Mouse (Mus musculus): ENCODE data around the gene Rdh16f1. TPM values are rescaled to one million over a fixed set of nuclear protein-coding genes. Genes with fewer than 3 reads are reported as not detected.
"Not testable (repeated sequence)": the region's sequence is repeated elsewhere in the genome, so short reads cannot be mapped to it uniquely, and the experiment has no call there.

Rdh16f1 gene
- polyA plus RNA-seq, 2 experiments = 0.03 to 0.11 TPM

DNA sequence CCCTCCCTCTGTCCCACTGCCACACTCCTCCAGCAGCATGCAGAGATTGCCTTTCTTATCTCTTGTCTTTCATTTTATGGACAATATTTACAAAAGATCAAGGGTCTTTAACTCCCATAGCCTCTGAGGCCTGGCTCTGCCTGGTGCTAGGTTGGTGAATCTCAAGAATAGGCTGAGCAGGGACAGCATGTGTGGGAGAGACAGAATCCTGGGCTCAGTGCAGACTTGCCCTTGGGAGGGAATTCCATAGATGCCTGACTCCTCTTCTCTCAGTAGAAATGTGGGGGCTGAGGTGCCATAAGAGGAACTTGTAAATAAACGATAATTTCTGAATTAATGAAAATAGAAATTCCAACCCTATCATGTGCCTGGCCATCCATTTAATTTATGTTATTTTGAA lies 7.0 kb downstream of the Rdh16f1 start:
- Histone ChIP-seq H3K27me3 (ENCODE audit: control insufficient read depth, insufficient read depth, low read length) (no peaks in the 10 kb centered on the region), H3K36me3 (replicated peaks; ENCODE audit: control insufficient read depth, insufficient read depth, low read depth) (no peaks in the 10 kb centered on the region), H3K27ac (no peak overlapping the region), H3K9me3 (ENCODE audit: control insufficient read depth, low read length) (no peaks in the 10 kb centered on the region), H3K4me3 (ENCODE audit: insufficient read depth in 1 of 2, low read depth in 2 of 2, low read length in 2 of 2) (no peak overlapping the region), H3K9ac (replicated peaks) (no peak overlapping the region), H3K4me2 (ENCODE audit: low read depth) (no peak overlapping the region), H3K4me1 (replicated peaks; ENCODE audit: control insufficient read depth in 2 of 2, insufficient read depth in 2 of 2, low read length in 1 of 2) (peaks cover 0 to 3% of the 10 kb centered on the region in 2 experiments; a peak in 2 of 4 replicates)
- WGBS (ENCODE audit: insufficient replicate concordance) = 63% methylated on average over 1 of the region's 1 CpGs
- no peak for DNase-seq (ENCODE audit: low read depth in 3 of 3, low spot score in 3 of 3)
- TF ChIP-seq CTCF (IDR thresholded peaks at IDR 0.05; ENCODE audit: low read depth) = no peak
- TF ChIP-seq EP300 (IDR thresholded peaks at IDR 0.05; ENCODE audit: low read depth) = no peak
- ATAC-seq (ENCODE audit: insufficient read depth) = no peak

DNA sequence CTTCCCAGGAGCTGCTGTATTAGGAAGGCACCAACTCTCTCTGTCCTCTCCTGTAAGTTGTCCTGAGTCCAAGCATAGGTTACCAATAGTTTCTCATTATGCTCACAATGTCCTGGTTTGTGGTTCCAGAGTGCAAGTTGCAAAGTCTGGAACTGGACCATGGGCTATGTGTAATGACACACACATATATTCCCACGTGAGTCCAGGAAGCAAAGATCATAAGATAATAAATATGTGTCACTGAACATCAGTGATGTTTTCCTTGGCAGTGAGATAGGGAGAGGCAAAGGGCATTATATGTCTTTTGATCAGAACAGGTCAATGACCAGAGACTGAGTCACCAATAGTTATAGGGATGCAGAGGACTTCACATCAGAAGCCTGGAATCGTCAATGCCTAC lies 16.4 kb downstream of the Rdh16f1 start, which contains the start of gene Rdh9:
Rdh9 (plus strand) TSS at position 376 of the 400 bp plus-strand sequence.
- 38% methylated on average over 2 of the region's 2 CpGs for WGBS (ENCODE audit: insufficient replicate concordance)
- Histone ChIP-seq H3K9ac (replicated peaks) (no peak within 1 kb of the TSS), H3K4me2 (ENCODE audit: low read depth) (no peak within 1 kb of the TSS), H3K27ac (no peak within 1 kb of the TSS), H3K36me3 (replicated peaks; ENCODE audit: control insufficient read depth, insufficient read depth, low read depth) (no peaks in the 10 kb centered on the region), H3K9me3 (ENCODE audit: control insufficient read depth, low read length) (no peaks in the 10 kb centered on the region), H3K4me1 (replicated peaks; ENCODE audit: control insufficient read depth in 2 of 2, insufficient read depth in 2 of 2, low read length in 1 of 2) (no peaks in the 10 kb centered on the region), H3K4me3 (ENCODE audit: insufficient read depth in 1 of 2, low read depth in 2 of 2, low read length in 2 of 2) (no peak within 1 kb of the TSS), H3K27me3 (ENCODE audit: control insufficient read depth, insufficient read depth, low read length) (no peaks in the 10 kb centered on the region)
- TF ChIP-seq EP300 (IDR thresholded peaks at IDR 0.05; ENCODE audit: low read depth) = no peak
- TF ChIP-seq CTCF (IDR thresholded peaks at IDR 0.05; ENCODE audit: low read depth) = no peak
- ATAC-seq (ENCODE audit: insufficient read depth) (no peak), DNase-seq (ENCODE audit: low read depth in 3 of 3, low spot score in 3 of 3) (no peak)

DNA sequence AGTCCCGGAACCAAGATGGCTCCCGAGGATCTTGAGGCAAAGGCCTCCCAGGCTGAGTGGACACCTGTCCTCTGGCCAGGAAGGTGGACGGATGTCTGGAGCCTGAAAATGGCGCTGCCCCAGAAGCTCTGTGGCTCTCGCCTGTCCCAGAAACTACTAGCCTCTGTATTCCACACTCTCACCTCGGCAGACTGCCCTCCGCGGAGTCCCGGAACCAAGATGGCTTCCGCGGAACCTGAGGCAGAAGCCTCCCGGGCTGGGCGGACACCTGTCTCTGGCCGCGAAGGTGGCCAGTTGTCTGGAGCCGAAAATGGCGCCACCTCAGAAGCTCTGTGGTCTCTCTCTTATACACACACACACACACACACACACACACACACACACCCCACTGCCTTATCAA lies 22.7 kb downstream of the Rdh16f1 start:
- H3K36me3 ChIP-seq (replicated peaks; ENCODE audit: control insufficient read depth, insufficient read depth, low read depth); ATAC-seq (ENCODE audit: insufficient read depth); H3K4me2 ChIP-seq (ENCODE audit: low read depth); H3K9me3 ChIP-seq (ENCODE audit: control insufficient read depth, low read length); H3K4me3 ChIP-seq (ENCODE audit: insufficient read depth in 1 of 2, low read depth in 2 of 2, low read length in 2 of 2); H3K9ac ChIP-seq (replicated peaks); H3K27ac ChIP-seq; H3K27me3 ChIP-seq (ENCODE audit: control insufficient read depth, insufficient read depth, low read length); DNase-seq (ENCODE audit: low read depth in 3 of 3, low spot score in 3 of 3); H3K4me1 ChIP-seq (replicated peaks; ENCODE audit: control insufficient read depth in 2 of 2, insufficient read depth in 2 of 2, low read length in 1 of 2): not testable (repeated sequence)
- 81% methylated on average over 17 of the region's 17 CpGs for WGBS (ENCODE audit: insufficient replicate concordance)

DNA sequence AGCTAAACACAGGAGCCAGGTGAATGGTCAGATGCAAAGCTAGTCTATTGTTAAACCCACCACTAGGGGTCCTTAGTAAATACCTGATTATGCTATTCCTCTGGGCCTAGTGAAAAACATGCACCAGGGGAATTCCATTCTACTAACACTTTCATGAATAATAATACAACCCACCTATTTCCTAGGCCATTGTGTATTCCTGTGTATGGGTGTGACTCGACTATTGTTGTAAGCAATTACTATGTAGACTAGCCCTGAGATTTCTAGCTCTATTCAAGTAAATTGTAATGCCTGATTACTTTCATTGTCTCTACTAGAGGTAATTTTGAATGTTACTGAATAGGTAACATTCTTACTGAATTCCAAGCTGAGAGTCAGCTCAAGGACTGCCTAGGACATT lies 25.8 kb downstream of the Rdh16f1 start:
- not testable (repeated sequence) for H3K27me3 ChIP-seq (ENCODE audit: control insufficient read depth, insufficient read depth, low read length); H3K36me3 ChIP-seq (replicated peaks; ENCODE audit: control insufficient read depth, insufficient read depth, low read depth); H3K9me3 ChIP-seq (ENCODE audit: control insufficient read depth, low read length); ATAC-seq (ENCODE audit: insufficient read depth); H3K4me3 ChIP-seq (ENCODE audit: insufficient read depth in 1 of 2, low read depth in 2 of 2, low read length in 2 of 2); H3K4me2 ChIP-seq (ENCODE audit: low read depth); H3K4me1 ChIP-seq (replicated peaks; ENCODE audit: control insufficient read depth in 2 of 2, insufficient read depth in 2 of 2, low read length in 1 of 2); H3K27ac ChIP-seq; DNase-seq (ENCODE audit: low read depth in 3 of 3, low spot score in 3 of 3); H3K9ac ChIP-seq (replicated peaks)
- WGBS (ENCODE audit: insufficient replicate concordance) = 48% methylated on average over 1 of the region's 1 CpGs

DNA sequence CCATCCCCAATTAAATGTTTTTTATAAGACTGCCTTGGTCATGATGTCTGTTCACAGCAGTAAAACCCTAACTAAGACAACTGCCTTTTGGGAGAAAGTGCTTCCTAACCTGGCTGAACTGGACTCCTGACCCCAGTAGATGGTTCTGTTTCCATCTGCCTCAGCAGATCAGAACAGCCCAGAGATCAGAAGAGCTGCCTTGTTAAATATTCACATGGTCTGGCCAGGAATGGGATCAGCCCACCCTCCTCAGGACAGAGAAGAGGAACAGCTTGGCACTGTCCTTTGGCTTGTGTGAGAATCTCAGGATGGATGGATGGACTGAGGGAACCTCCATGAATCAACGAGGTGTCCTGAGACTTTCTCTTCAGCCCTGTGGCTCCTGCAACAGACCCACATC lies 39.7 kb downstream of the Rdh16f1 start:
- no peak overlapping the region for H3K4me2 ChIP-seq (ENCODE audit: low read depth)
- no peak for TF ChIP-seq CTCF (IDR thresholded peaks at IDR 0.05; ENCODE audit: low read depth)
- TF ChIP-seq EP300 (IDR thresholded peaks at IDR 0.05; ENCODE audit: low read depth) = no peak
- no peak for ATAC-seq (ENCODE audit: insufficient read depth)
- H3K4me1 ChIP-seq (replicated peaks; ENCODE audit: control insufficient read depth in 2 of 2, insufficient read depth in 2 of 2, low read length in 1 of 2) = no peaks in the 10 kb centered on the region
- no peaks in the 10 kb centered on the region for H3K36me3 ChIP-seq (replicated peaks; ENCODE audit: control insufficient read depth, insufficient read depth, low read depth)
- no peaks in the 10 kb centered on the region; the same call in 1 of the 2 replicates for H3K9me3 ChIP-seq (ENCODE audit: control insufficient read depth, low read length)
- no peak for DNase-seq (ENCODE audit: low read depth in 3 of 3, low spot score in 3 of 3)
- no peak overlapping the region for H3K4me3 ChIP-seq (ENCODE audit: insufficient read depth in 1 of 2, low read depth in 2 of 2, low read length in 2 of 2)
- no peaks in the 10 kb centered on the region for H3K27me3 ChIP-seq (ENCODE audit: control insufficient read depth, insufficient read depth, low read length)
- no peak overlapping the region for H3K27ac ChIP-seq
- WGBS (ENCODE audit: insufficient replicate concordance) = 38% methylated on average over 1 of the region's 1 CpGs
- H3K9ac ChIP-seq (replicated peaks) = no peak overlapping the region

DNA sequence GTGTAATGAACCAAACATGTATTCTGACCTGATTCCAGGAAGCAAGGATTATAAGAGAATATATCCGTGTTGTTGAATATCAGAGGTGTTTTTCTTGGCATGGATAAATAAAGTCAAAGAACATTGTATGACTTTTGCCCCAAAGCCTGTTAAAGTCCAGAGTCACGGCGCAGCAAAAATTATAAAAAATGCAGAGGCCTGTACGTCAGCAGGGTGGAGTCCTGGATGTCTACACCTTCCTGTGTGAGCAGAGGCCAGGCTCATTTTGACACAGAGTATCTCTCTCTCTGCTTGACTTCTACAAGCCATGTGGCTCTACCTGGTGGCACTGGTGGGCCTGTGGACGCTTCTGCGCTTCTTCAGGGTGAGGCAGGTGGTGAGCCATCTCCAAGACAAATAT lies 41.3 kb downstream of the Rdh16f1 start, which contains the start of gene Rdh16:
Rdh16 (plus strand) TSS at position 262 of the 400 bp plus-strand sequence.
- no peak within 1 kb of the TSS for H3K4me2 ChIP-seq (ENCODE audit: low read depth)
- DNase-seq (ENCODE audit: low read depth in 3 of 3, low spot score in 3 of 3) (no peak), ATAC-seq (ENCODE audit: insufficient read depth) (no peak)
- H3K36me3 ChIP-seq (replicated peaks; ENCODE audit: control insufficient read depth, insufficient read depth, low read depth) = no peaks in the 10 kb centered on the region
- TF ChIP-seq CTCF (IDR thresholded peaks at IDR 0.05; ENCODE audit: low read depth) (no peak), EP300 (IDR thresholded peaks at IDR 0.05; ENCODE audit: low read depth) (no peak)
- no peaks in the 10 kb centered on the region; the same call in 1 of the 2 replicates for H3K9me3 ChIP-seq (ENCODE audit: control insufficient read depth, low read length)
- no peak within 1 kb of the TSS for H3K9ac ChIP-seq (replicated peaks)
- no peaks in the 10 kb centered on the region for H3K4me1 ChIP-seq (replicated peaks; ENCODE audit: control insufficient read depth in 2 of 2, insufficient read depth in 2 of 2, low read length in 1 of 2)
- 60% methylated on average over 6 of the region's 6 CpGs for WGBS (ENCODE audit: insufficient replicate concordance)
- no peak within 1 kb of the TSS for H3K4me3 ChIP-seq (ENCODE audit: insufficient read depth in 1 of 2, low read depth in 2 of 2, low read length in 2 of 2)
- H3K27me3 ChIP-seq (ENCODE audit: control insufficient read depth, insufficient read depth, low read length) = no peaks in the 10 kb centered on the region
- H3K27ac ChIP-seq = no peak within 1 kb of the TSS
